Comparison of ENCODE assay signal across 10 mouse cellular contexts in genomic region chr14:25577431-25577830, GRCm38 (mm10).
DNase-seq lines count a peak whose midpoint lies in the region; ATAC-seq lines count a peak whose summit lies in the region.
"Had no signal": no experiment of that assay in that cellular context is flagged by ENCODE, and none has a peak within 500 bp of the region (broad histone marks: within the 10 kb centered on the region; RNA-seq: fewer than 3 reads in every experiment).

No protein-coding gene starts in this region.

- no peaks in the 10 kb centered on the region for H3K27me3 ChIP-seq in heart, embryonic 16.5 days (ENCODE audit: control insufficient read depth, insufficient read depth, low read length)
- H3K27me3 ChIP-seq in megakaryocyte, embryonic 14.5 days (replicated peaks): no peaks in the 10 kb centered on the region
- H3K27me3 ChIP-seq: limb, embryonic 15.5 days had no signal

- H3K4me2 ChIP-seq in heart, embryonic 16.5 days (ENCODE audit: low read depth, low read length): no peak overlapping the region
- H3K4me2 ChIP-seq: limb, embryonic 15.5 days had no signal

- H3K4me1 ChIP-seq in heart, embryonic 16.5 days (ENCODE audit: control insufficient read depth, insufficient read depth, low read length): peaks cover 44% of the 10 kb centered on the region
- H3K4me1 ChIP-seq in megakaryocyte, embryonic 14.5 days: peaks cover 73% of the 10 kb centered on the region

- ATAC-seq in common myeloid progenitor, adult 5-6 weeks (replicated peaks; ENCODE audit: low read depth, poor library complexity, severe bottlenecking): peak; percentile 67
- peak; percentile 34; the same call in 1 of the 2 replicates for ATAC-seq in heart, embryonic 16.5 days (replicated peaks; ENCODE audit: extremely low read depth, insufficient read depth, low FRiP score)

- H3K9ac ChIP-seq in heart, embryonic 16.5 days (ENCODE audit: low read length): peak overlapping the region; percentile 13; the same call in 1 of the 2 replicates
- H3K9ac ChIP-seq: limb, embryonic 15.5 days had no signal

- peak overlapping the region; percentile 64 for H3K27ac ChIP-seq in heart, embryonic 16.5 days (ENCODE audit: low read length)

- H3K9me3 ChIP-seq in heart, embryonic 16.5 days (replicated peaks; ENCODE audit: control insufficient read depth, low read length): no peaks in the 10 kb centered on the region
- no peaks in the 10 kb centered on the region for H3K9me3 ChIP-seq in megakaryocyte, embryonic 14.5 days
- H3K9me3 ChIP-seq: limb, embryonic 15.5 days had no signal

- H3K36me3 ChIP-seq in heart, embryonic 16.5 days (ENCODE audit: control insufficient read depth, insufficient read depth): peaks cover 49% of the 10 kb centered on the region
- peaks cover 99% of the 10 kb centered on the region for H3K36me3 ChIP-seq in megakaryocyte, embryonic 14.5 days (replicated peaks; ENCODE audit: low read length)

- no peak overlapping the region for H3K4me3 ChIP-seq in heart, embryonic 16.5 days (ENCODE audit: low read length)
- peak overlapping the region; percentile 71 for H3K4me3 ChIP-seq in megakaryocyte, embryonic 14.5 days (replicated peaks)
- H3K4me3 ChIP-seq: limb, embryonic 15.5 days had no signal

- 58% methylated on average over 3 of the region's 3 CpGs for WGBS in heart, embryonic 16.5 days

- DNase-seq in kidney, postnatal 10 days: peak; percentile 59
- DNase-seq in kidney, adult 11 months: no peak
- DNase-seq in urinary bladder, postnatal 10 days (ENCODE audit: low spot score): no peak
- no peak for DNase-seq in ovary, postnatal 14 days (ENCODE audit: low spot score)
- DNase-seq in urinary bladder, postnatal 25 days (ENCODE audit: low spot score): no peak
- DNase-seq: thymus, adult 2 months had no signal
